Mouse (Mus musculus): ENCODE measurements around the gene Rhoh. TPM values are rescaled to one million over a fixed set of nuclear protein-coding genes. Genes with fewer than 3 reads are reported as not detected.
A peak's percentile ranks its signal among the peaks of the same experiment; 100 is the strongest.

Gene Rhoh
- total and polyA plus RNA-seq, 2 experiments from 2014 or later, result 0.54 to 1.00 TPM

DNA sequence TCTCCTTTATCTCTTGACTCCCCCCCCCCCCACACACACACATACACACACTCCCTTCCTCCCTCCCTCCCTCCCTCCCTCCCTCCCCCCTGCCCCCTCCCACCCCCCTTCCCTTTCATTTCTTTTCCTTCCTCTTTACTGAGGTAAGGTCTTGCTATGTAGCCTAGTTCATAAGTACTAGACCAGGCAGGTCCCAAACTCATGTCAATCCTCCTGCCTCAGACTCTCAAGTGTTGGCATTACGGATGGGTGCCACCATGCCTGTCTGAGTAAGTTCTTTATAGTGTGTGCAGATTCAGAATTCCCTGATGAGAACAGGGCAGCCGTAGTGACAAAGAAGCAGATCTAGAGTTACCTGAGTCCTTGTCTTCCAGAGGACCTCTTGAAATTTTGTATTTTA lies 20.2 kb downstream of the Rhoh start:
- ATAC-seq (no peak), DNase-seq (no peak)
- Histone ChIP-seq H3K4me3 (ENCODE audit: low read depth, low read length) (no peak overlapping the region), H3K4me1 (ENCODE audit: insufficient read depth) (no peaks in the 10 kb centered on the region), H3K27ac (ENCODE audit: low read depth, low read length) (no peak overlapping the region), H3K36me3 (ENCODE audit: insufficient read depth) (no peaks in the 10 kb centered on the region), H3K27me3 (ENCODE audit: insufficient read depth, low read length) (no peaks in the 10 kb centered on the region), H3K4me2 (ENCODE audit: low read depth) (no peak overlapping the region), H3K9me3 (ENCODE audit: low read length) (no peaks in the 10 kb centered on the region), H3K9ac (no peak overlapping the region)
- WGBS, result 89% methylated on average over 2 of the region's 2 CpGs
- no peak for TF ChIP-seq CTCF (IDR thresholded peaks at IDR 0.05; ENCODE audit: low read depth)

DNA sequence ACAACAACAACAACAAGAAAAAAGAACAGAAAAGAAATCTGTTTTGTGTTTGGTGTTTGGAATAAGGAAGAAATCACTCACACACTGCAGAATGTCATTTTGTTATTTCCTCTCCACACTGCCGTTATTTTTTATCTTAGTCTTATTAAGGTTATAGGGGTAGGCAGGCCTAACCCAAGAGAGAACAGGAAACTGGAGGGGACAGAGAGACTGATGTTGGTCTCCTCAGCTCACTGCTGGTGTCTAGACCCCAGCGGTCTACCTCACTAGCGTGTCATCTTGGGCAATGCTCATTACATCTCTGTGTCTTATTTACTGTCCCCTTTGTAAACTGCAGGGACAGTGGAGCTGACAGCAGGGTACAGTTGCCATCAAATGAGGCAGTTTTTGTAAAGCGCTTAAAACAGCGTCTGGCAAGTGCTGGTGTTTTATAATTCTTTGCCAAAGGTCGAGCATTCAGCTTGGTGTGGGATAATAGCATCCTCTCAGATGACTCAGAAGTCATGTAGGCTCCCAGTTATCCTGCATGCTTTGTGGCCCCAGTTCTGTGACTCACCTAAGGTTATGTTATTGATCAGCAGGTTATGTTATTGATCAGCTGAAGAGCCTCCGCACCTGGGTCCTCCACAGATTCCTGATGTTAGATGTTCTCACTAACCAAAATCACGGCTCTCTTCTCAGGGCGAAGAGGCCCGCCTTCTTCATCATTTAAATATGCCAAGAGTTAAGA lies 21.6 kb downstream of the Rhoh start:
- ATAC-seq, result no peak
- Histone ChIP-seq H3K36me3 (ENCODE audit: insufficient read depth) (no peaks in the 10 kb centered on the region), H3K27ac (ENCODE audit: low read depth, low read length) (no peak overlapping the region), H3K9me3 (ENCODE audit: low read length) (no peaks in the 10 kb centered on the region), H3K4me2 (ENCODE audit: low read depth) (no peak overlapping the region), H3K4me1 (ENCODE audit: insufficient read depth) (no peaks in the 10 kb centered on the region), H3K27me3 (ENCODE audit: insufficient read depth, low read length) (no peaks in the 10 kb centered on the region), H3K9ac (no peak overlapping the region), H3K4me3 (ENCODE audit: low read depth, low read length) (no peak overlapping the region)
- WGBS, result 77% methylated on average over 10 of the region's 10 CpGs
- TF ChIP-seq CTCF (IDR thresholded peaks at IDR 0.05; ENCODE audit: low read depth), result no peak
- DNase-seq, result no peak

DNA sequence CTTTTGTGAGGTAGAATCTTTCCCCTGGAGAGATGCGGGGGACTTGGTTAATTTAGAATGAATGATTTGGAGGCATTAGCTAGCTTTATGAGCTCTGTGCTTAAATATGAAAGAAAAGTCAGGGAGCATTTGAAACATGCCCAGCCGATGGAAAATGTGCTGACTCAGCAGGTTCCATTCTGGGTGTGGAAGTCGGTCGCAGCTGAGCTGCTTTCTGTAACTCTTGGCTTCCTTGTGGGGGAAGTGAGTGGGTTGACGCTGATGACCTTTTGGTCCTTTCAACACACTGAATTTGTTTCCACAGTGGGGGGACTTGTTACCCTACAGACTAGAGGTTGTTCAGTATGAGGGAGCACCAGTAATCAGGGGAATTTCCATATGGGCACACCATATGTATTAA lies 22.3 kb downstream of the Rhoh start:
- DNase-seq, result no peak
- ATAC-seq, result no peak
- H3K9ac ChIP-seq, result no peak overlapping the region
- no peaks in the 10 kb centered on the region for H3K9me3 ChIP-seq (ENCODE audit: low read length)
- H3K36me3 ChIP-seq (ENCODE audit: insufficient read depth), result no peaks in the 10 kb centered on the region
- H3K27ac ChIP-seq (ENCODE audit: low read depth, low read length), result no peak overlapping the region
- H3K4me3 ChIP-seq (ENCODE audit: low read depth, low read length), result no peak overlapping the region
- no peak overlapping the region for H3K4me2 ChIP-seq (ENCODE audit: low read depth)
- 71% methylated on average over 5 of the region's 5 CpGs for WGBS
- no peaks in the 10 kb centered on the region for H3K27me3 ChIP-seq (ENCODE audit: insufficient read depth, low read length)
- no peak for TF ChIP-seq CTCF (IDR thresholded peaks at IDR 0.05; ENCODE audit: low read depth)
- H3K4me1 ChIP-seq (ENCODE audit: insufficient read depth), result no peaks in the 10 kb centered on the region

DNA sequence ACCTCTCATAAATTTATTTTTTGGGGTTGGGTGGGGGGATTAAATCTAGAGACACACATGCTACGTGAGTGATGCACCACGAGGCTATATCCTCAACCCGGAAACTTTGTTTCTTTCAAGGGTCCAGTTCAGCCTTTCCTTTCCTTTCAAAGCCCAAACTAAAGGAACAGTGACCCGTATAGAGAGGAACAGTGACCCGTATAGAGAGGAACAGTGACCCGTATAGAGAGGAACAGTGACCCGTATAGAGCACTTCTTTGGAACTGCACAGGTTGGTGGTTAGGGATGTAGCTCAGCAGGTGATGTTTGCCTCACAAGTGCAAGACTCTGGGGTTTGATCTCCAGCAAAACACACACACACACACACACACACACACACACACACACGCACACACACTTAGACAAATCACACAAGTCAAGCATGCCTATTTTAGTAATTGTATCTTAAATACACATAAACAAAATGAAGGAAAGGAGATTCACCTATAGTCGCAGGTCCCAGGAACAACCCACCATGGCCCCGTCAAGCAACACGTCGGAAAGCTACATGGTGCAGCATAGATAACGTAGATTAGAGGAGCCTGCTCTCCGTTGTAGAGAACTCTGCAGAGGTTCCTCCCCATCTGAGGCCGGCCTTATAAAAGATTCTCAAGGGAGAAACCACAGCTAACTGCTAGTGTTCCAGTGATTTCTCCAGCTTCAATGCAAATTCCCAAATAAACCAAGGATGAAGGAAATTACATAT lies 24.9 kb downstream of the Rhoh start:
- H3K9ac ChIP-seq, result no peak overlapping the region
- H3K4me3 ChIP-seq (ENCODE audit: low read depth, low read length), result no peak overlapping the region
- no peaks in the 10 kb centered on the region for H3K9me3 ChIP-seq (ENCODE audit: low read length)
- H3K27me3 ChIP-seq (ENCODE audit: insufficient read depth, low read length), result no peaks in the 10 kb centered on the region
- no peaks in the 10 kb centered on the region for H3K36me3 ChIP-seq (ENCODE audit: insufficient read depth)
- 67% methylated on average over 15 of the region's 15 CpGs for WGBS
- H3K4me1 ChIP-seq (ENCODE audit: insufficient read depth), result no peaks in the 10 kb centered on the region
- no peak for TF ChIP-seq CTCF (IDR thresholded peaks at IDR 0.05; ENCODE audit: low read depth)
- no peak overlapping the region for H3K27ac ChIP-seq (ENCODE audit: low read depth, low read length)
- DNase-seq (no peak), ATAC-seq (no peak)
- no peak overlapping the region for H3K4me2 ChIP-seq (ENCODE audit: low read depth)

DNA sequence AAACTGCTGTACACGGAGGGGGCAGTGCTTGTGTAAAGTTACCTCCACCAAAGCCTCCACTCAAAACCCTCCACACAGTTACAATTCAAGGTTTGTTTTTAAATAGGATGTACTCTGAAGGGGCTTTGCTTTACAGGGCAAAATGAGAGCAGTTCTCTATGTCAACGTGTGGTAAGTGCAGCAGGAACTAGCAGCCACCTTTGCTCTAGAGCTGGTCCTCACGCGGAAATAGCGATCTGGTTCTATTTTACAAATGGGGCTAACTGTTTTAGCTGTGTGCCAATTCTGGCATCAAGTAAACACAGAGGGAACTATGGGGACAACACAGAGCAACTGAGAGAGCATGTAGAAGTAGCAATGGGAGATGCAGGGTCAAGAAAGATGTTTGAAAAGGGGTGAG lies 27.1 kb downstream of the Rhoh start:
- Histone ChIP-seq H3K9me3 (ENCODE audit: low read length) (no peaks in the 10 kb centered on the region), H3K4me1 (ENCODE audit: insufficient read depth) (no peaks in the 10 kb centered on the region), H3K9ac (no peak overlapping the region), H3K4me3 (ENCODE audit: low read depth, low read length) (no peak overlapping the region), H3K27me3 (ENCODE audit: insufficient read depth, low read length) (no peaks in the 10 kb centered on the region), H3K27ac (ENCODE audit: low read depth, low read length) (no peak overlapping the region), H3K36me3 (ENCODE audit: insufficient read depth) (no peaks in the 10 kb centered on the region), H3K4me2 (ENCODE audit: low read depth) (no peak overlapping the region)
- DNase-seq (no peak), ATAC-seq (no peak)
- 90% methylated on average over 5 of the region's 5 CpGs for WGBS
- TF ChIP-seq CTCF (IDR thresholded peaks at IDR 0.05; ENCODE audit: low read depth), result no peak

DNA sequence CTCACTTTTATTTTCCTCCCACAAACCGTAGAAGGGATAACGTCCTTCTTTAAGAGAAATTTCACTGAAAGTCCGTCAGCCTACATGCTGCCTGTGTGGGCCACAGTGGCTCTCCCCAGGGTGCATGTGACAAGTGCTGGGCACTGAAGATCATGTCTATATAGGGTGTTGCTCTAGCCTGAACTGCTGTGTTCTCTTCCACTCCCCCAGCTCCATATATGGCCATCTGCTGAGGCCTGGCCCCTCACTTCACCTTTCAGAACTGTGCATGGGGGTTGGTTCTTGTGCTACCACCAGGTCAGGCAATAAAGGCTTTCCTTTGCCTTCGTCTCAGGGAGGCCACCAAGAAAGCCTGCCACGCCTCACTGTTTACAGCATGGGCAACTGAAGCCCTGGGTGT lies 28.0 kb downstream of the Rhoh start:
- Histone ChIP-seq H3K9ac (no peak overlapping the region), H3K4me3 (ENCODE audit: low read depth, low read length) (no peak overlapping the region), H3K4me2 (ENCODE audit: low read depth) (no peak overlapping the region), H3K4me1 (ENCODE audit: insufficient read depth) (no peaks in the 10 kb centered on the region), H3K36me3 (ENCODE audit: insufficient read depth) (no peaks in the 10 kb centered on the region), H3K27me3 (ENCODE audit: insufficient read depth, low read length) (no peaks in the 10 kb centered on the region), H3K27ac (ENCODE audit: low read depth, low read length) (no peak overlapping the region), H3K9me3 (ENCODE audit: low read length) (no peaks in the 10 kb centered on the region)
- 80% methylated on average over 5 of the region's 5 CpGs for WGBS
- TF ChIP-seq CTCF (IDR thresholded peaks at IDR 0.05; ENCODE audit: low read depth), result no peak
- DNase-seq, result no peak
- ATAC-seq, result no peak

DNA sequence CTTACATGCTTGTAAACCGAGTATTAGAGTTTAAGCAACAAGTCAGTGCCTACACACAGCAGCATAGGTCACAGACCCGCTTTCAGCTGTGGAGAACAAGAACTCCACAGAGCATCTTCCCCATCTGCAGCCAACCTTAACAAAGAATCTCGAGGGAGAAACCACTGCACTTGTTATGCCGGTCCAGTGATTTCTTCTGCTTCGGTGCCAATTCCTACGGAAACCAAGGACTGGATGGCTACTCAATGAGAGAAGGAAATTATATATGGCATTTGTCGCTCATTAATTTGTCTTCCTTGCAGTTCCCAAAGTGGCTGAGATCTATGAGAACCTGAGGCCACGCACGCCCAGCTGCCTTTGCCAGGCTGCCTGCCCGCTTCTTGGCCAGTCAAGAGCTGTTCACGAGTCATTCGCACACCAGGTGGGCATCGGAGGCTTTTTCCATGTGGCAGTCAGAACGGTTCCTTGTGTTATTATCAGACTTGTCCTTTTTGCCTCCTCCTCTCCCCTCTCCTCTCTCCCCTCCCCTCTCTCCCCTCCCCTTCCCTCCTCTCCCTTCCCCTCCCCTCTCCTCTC lies 30.3 kb downstream of the Rhoh start:
- DNase-seq (peak; percentile 21), ATAC-seq (peak; percentile 42)
- Histone ChIP-seq H3K4me3 (ENCODE audit: low read depth, low read length) (no peak overlapping the region), H3K27me3 (ENCODE audit: insufficient read depth, low read length) (no peaks in the 10 kb centered on the region), H3K27ac (ENCODE audit: low read depth, low read length) (no peak overlapping the region), H3K9ac (no peak overlapping the region), H3K9me3 (ENCODE audit: low read length) (no peaks in the 10 kb centered on the region), H3K4me1 (ENCODE audit: insufficient read depth) (0 out of 2 replicates have a peak, but pooled peaks cover 3% of the 10 kb centered on the region), H3K36me3 (ENCODE audit: insufficient read depth) (no peaks in the 10 kb centered on the region), H3K4me2 (ENCODE audit: low read depth) (no peak overlapping the region)
- WGBS, result 38% methylated on average over 14 of the region's 14 CpGs
- TF ChIP-seq CTCF (IDR thresholded peaks at IDR 0.05; ENCODE audit: low read depth), result no peak
